Mouse (Mus musculus): ENCODE data around the gene Utrn. TPM values are rescaled to one million over a fixed set of nuclear protein-coding genes. Genes with fewer than 3 reads are reported as not detected.

The Utrn gene
- total and polyA plus RNA-seq, 3 experiments: 9.4 to 115 (median 71.5) TPM

- TF ChIP-seq POLR2AphosphoS5 (IDR thresholded peaks at IDR 0.05; ENCODE audit: insufficient replicate concordance, low read depth, low read length): no peak
- TF ChIP-seq GATA1 (IDR thresholded peaks at IDR 0.05; ENCODE audit: borderline replicate concordance, low read length): no peak
- TF ChIP-seq GATA2 (IDR thresholded peaks at IDR 0.05; ENCODE audit: borderline replicate concordance, low read depth, low read length): no peak
- no peak for TF ChIP-seq TAL1 (conservative IDR thresholded peaks at IDR 0.05; ENCODE audit: low read depth, low read length)
- TF ChIP-seq CTCF (IDR thresholded peaks at IDR 0.05; ENCODE audit: low read depth, low read length): no peak
- DNase-seq (ENCODE audit: low spot score): no peak
- H3K4me1 ChIP-seq (ENCODE audit: insufficient read depth, low read depth, low read length): peaks cover 55% of the 10 kb centered on the region
- H3K9me3 ChIP-seq (replicated peaks): no peaks in the 10 kb centered on the region
- ATAC-seq (ENCODE audit: extremely low read depth, insufficient number of reproducible peaks, low FRiP score, poor library complexity, severe bottlenecking): no peak
- no peak overlapping the region for H3K4me3 ChIP-seq (ENCODE audit: low read depth, low read length)
- H3K36me3 ChIP-seq (replicated peaks): peaks cover 33% of the 10 kb centered on the region
- H3K27me3 ChIP-seq (ENCODE audit: insufficient read depth, low read length): no peaks in the 10 kb centered on the region
These were observed 60.7 kb downstream of the Utrn start for GRCm38 (mm10) chr10:12808467-12808866.

GRCm38 (mm10) chr10:12807706-12808105 lies 61.5 kb downstream of the Utrn start:
- no peak for ATAC-seq (ENCODE audit: extremely low read depth, insufficient number of reproducible peaks, low FRiP score, poor library complexity, severe bottlenecking)
- peaks cover 33% of the 10 kb centered on the region for H3K36me3 ChIP-seq (replicated peaks)

GRCm38 (mm10) chr10:12805826-12806225 lies 63.3 kb downstream of the Utrn start:
- ATAC-seq (ENCODE audit: extremely low read depth, insufficient number of reproducible peaks, low FRiP score, poor library complexity, severe bottlenecking) (no peak), DNase-seq (ENCODE audit: low spot score) (no peak)
- no peaks in the 10 kb centered on the region for H3K9me3 ChIP-seq (replicated peaks)
- H3K4me3 ChIP-seq (ENCODE audit: low read depth, low read length): no peak overlapping the region
- H3K4me1 ChIP-seq (ENCODE audit: insufficient read depth, low read depth, low read length): peaks cover 31% of the 10 kb centered on the region
- H3K27me3 ChIP-seq (ENCODE audit: insufficient read depth, low read length): no peaks in the 10 kb centered on the region
- TF ChIP-seq GATA2 (IDR thresholded peaks at IDR 0.05; ENCODE audit: borderline replicate concordance, low read depth, low read length): no peak
- TF ChIP-seq GATA1 (IDR thresholded peaks at IDR 0.05; ENCODE audit: borderline replicate concordance, low read length): no peak
- no peak for TF ChIP-seq CTCF (IDR thresholded peaks at IDR 0.05; ENCODE audit: low read depth, low read length)
- TF ChIP-seq POLR2AphosphoS5 (IDR thresholded peaks at IDR 0.05; ENCODE audit: insufficient replicate concordance, low read depth, low read length): no peak
- TF ChIP-seq TAL1 (conservative IDR thresholded peaks at IDR 0.05; ENCODE audit: low read depth, low read length): no peak
- H3K36me3 ChIP-seq (replicated peaks): peaks cover 38% of the 10 kb centered on the region

More at GRCm38 (mm10) chr10:12807706-12808105, 61.5 kb downstream of the Utrn start:
- Histone ChIP-seq H3K9me3 (replicated peaks) (no peaks in the 10 kb centered on the region), H3K27me3 (ENCODE audit: insufficient read depth, low read length) (no peaks in the 10 kb centered on the region), H3K4me3 (ENCODE audit: low read depth, low read length) (no peak overlapping the region), H3K4me1 (ENCODE audit: insufficient read depth, low read depth, low read length) (peaks cover 48% of the 10 kb centered on the region)
- no peak for DNase-seq (ENCODE audit: low spot score)
- TF ChIP-seq POLR2AphosphoS5 (IDR thresholded peaks at IDR 0.05; ENCODE audit: insufficient replicate concordance, low read depth, low read length) (no peak), TAL1 (conservative IDR thresholded peaks at IDR 0.05; ENCODE audit: low read depth, low read length) (no peak), CTCF (IDR thresholded peaks at IDR 0.05; ENCODE audit: low read depth, low read length) (no peak), GATA1 (IDR thresholded peaks at IDR 0.05; ENCODE audit: borderline replicate concordance, low read length) (no peak), GATA2 (IDR thresholded peaks at IDR 0.05; ENCODE audit: borderline replicate concordance, low read depth, low read length) (no peak)

- no peak for ATAC-seq (ENCODE audit: extremely low read depth, insufficient number of reproducible peaks, low FRiP score, poor library complexity, severe bottlenecking)
- no peaks in the 10 kb centered on the region for H3K27me3 ChIP-seq (ENCODE audit: insufficient read depth, low read length)
- peaks cover 39% of the 10 kb centered on the region for H3K36me3 ChIP-seq (replicated peaks)
- peaks cover 21% of the 10 kb centered on the region for H3K4me1 ChIP-seq (ENCODE audit: insufficient read depth, low read depth, low read length)
- no peak for DNase-seq (ENCODE audit: low spot score)
- TF ChIP-seq GATA2 (IDR thresholded peaks at IDR 0.05; ENCODE audit: borderline replicate concordance, low read depth, low read length): no peak
- TF ChIP-seq POLR2AphosphoS5 (IDR thresholded peaks at IDR 0.05; ENCODE audit: insufficient replicate concordance, low read depth, low read length): no peak
- no peak for TF ChIP-seq TAL1 (conservative IDR thresholded peaks at IDR 0.05; ENCODE audit: low read depth, low read length)
- no peak for TF ChIP-seq CTCF (IDR thresholded peaks at IDR 0.05; ENCODE audit: low read depth, low read length)
- TF ChIP-seq GATA1 (IDR thresholded peaks at IDR 0.05; ENCODE audit: borderline replicate concordance, low read length): no peak
- no peaks in the 10 kb centered on the region for H3K9me3 ChIP-seq (replicated peaks)
- H3K4me3 ChIP-seq (ENCODE audit: low read depth, low read length): no peak overlapping the region
These were observed 65.2 kb downstream of the Utrn start for GRCm38 (mm10) chr10:12803939-12804338.

GRCm38 (mm10) chr10:12799416-12799815 lies 69.7 kb downstream of the Utrn start:
- TF ChIP-seq CTCF (IDR thresholded peaks at IDR 0.05; ENCODE audit: low read depth, low read length) (no peak), GATA1 (IDR thresholded peaks at IDR 0.05; ENCODE audit: borderline replicate concordance, low read length) (no peak), POLR2AphosphoS5 (IDR thresholded peaks at IDR 0.05; ENCODE audit: insufficient replicate concordance, low read depth, low read length) (no peak), GATA2 (IDR thresholded peaks at IDR 0.05; ENCODE audit: borderline replicate concordance, low read depth, low read length) (no peak), TAL1 (conservative IDR thresholded peaks at IDR 0.05; ENCODE audit: low read depth, low read length) (no peak)
- DNase-seq (ENCODE audit: low spot score): no peak
- ATAC-seq (ENCODE audit: extremely low read depth, insufficient number of reproducible peaks, low FRiP score, poor library complexity, severe bottlenecking): no peak
- no peaks in the 10 kb centered on the region for H3K27me3 ChIP-seq (ENCODE audit: insufficient read depth, low read length)
- no peak overlapping the region for H3K4me3 ChIP-seq (ENCODE audit: low read depth, low read length)
- peaks cover 24% of the 10 kb centered on the region for H3K4me1 ChIP-seq (ENCODE audit: insufficient read depth, low read depth, low read length)
- no peaks in the 10 kb centered on the region for H3K9me3 ChIP-seq (replicated peaks)
- peaks cover 37% of the 10 kb centered on the region for H3K36me3 ChIP-seq (replicated peaks)

GRCm38 (mm10) chr10:12798248-12798647 lies 70.9 kb downstream of the Utrn start:
- peaks cover 36% of the 10 kb centered on the region for H3K36me3 ChIP-seq (replicated peaks)
- DNase-seq (ENCODE audit: low spot score) (no peak), ATAC-seq (ENCODE audit: extremely low read depth, insufficient number of reproducible peaks, low FRiP score, poor library complexity, severe bottlenecking) (no peak)
- H3K9me3 ChIP-seq (replicated peaks): no peaks in the 10 kb centered on the region
- no peak overlapping the region for H3K4me3 ChIP-seq (ENCODE audit: low read depth, low read length)
- no peaks in the 10 kb centered on the region for H3K27me3 ChIP-seq (ENCODE audit: insufficient read depth, low read length)
- peaks cover 24% of the 10 kb centered on the region for H3K4me1 ChIP-seq (ENCODE audit: insufficient read depth, low read depth, low read length)
- TF ChIP-seq CTCF (IDR thresholded peaks at IDR 0.05; ENCODE audit: low read depth, low read length): no peak
- no peak for TF ChIP-seq POLR2AphosphoS5 (IDR thresholded peaks at IDR 0.05; ENCODE audit: insufficient replicate concordance, low read depth, low read length)
- TF ChIP-seq GATA2 (IDR thresholded peaks at IDR 0.05; ENCODE audit: borderline replicate concordance, low read depth, low read length): no peak
- no peak for TF ChIP-seq TAL1 (conservative IDR thresholded peaks at IDR 0.05; ENCODE audit: low read depth, low read length)
